Mouse (Mus musculus) induced T-regulatory cell, adult 2 months (primary cell): ENCODE measurements around the gene Itln1.
"Not testable (repeated sequence)": the region's sequence is repeated elsewhere in the genome, so short reads cannot be mapped to it uniquely, and the experiment has no call there.

Experiments
- DNase-seq: peaks from one replicate; pipeline ENCODE4 v3.0.0-alpha.2; 2012; ENCODE audit warnings: low read depth

The Itln1 gene

GRCm38 (mm10) chr1:171513760-171514159, 21.3 kb downstream of the Itln1 start:
- DNase-seq = no peak

GRCm38 (mm10) chr1:171513234-171513633, 21.9 kb downstream of the Itln1 start:
- DNase-seq = peak; percentile 44

GRCm38 (mm10) chr1:171504586-171504985, 30.5 kb downstream of the Itln1 start:
- peak; percentile 52 for DNase-seq

- DNase-seq = peak; percentile 83
Measured at GRCm38 (mm10) chr1:171503592-171504291, 31.4 kb downstream of the Itln1 start.

DNA sequence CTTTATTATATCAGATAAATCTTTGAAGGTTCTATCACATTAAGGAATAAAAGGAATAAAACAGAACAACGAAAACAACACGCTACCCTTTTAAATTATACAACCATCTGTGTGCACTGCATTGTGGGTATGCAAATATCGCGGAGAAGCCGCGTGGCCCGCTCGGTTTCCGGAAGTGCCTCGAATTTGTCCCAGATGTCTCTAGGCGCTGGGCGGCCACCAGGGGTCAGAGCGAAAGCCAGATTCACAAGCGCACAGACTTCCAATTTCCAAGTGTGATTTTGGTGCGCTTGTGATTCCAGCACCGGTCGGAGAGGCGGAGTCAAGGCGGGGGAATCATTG, 31.9 kb downstream of the Itln1 start, which contains the start of gene Alyref2:
Gene Alyref2 (plus strand): TSS at position 229 of the 342 bp plus-strand sequence.
- DNase-seq = peak; percentile 98

- peak; percentile 91 for DNase-seq
Measured at GRCm38 (mm10) chr1:171502388-171503249, 32.5 kb downstream of the Itln1 start.

GRCm38 (mm10) chr1:171501636-171502080, 33.4 kb downstream of the Itln1 start:
- peak; percentile 71 for DNase-seq

DNA sequence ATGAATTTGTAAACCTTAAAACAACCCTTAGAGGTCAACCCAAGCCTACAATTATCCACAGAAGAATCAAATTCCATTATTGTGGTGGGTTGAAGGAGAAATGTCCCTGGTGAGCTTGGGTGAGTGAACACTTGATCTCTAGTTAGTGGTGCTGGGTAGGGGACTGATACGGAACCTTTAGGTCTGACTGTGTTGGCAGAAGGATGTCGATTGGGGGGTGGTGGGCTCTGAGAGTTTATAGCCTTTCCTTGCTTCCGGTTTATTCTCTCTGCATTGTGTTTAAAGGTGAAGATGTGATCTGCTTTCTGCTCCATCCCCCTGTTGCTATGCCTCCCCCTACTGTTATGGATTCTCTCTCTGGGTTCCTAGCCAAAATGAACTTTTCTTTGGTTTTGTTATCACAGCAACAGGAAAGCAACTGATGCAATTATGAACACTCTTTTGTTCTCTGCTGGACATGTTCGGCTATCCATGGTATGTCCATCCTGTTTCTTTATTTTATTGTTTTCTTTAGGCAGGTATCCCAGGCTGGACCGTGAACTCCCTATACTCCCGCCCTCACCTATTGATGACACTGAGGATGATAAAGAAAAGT, 34.0 kb downstream of the Itln1 start:
- DNase-seq = no peak

DNA sequence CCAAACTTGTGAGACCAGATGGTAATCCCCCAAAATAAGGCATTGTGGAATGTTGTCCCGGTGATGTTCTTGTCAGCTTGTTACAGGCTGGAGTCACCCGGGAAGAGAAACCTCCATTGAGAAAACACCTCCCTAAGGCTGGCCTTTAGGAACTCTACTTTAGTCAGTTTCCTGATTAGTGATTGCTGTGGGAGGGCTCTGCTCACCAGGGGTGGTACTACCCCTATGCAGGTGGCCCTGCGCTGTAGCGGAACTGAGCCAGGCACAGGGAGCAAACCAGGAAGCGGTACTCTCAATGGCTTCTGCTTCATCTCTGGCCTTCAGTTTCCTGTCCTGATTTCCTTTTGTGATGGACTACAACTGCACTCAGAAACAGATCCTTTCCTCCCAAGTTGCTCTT, 35.2 kb downstream of the Itln1 start:
- DNase-seq = no peak

- no peak for DNase-seq
Measured at GRCm38 (mm10) chr1:171495371-171495770, 39.7 kb downstream of the Itln1 start.

DNA sequence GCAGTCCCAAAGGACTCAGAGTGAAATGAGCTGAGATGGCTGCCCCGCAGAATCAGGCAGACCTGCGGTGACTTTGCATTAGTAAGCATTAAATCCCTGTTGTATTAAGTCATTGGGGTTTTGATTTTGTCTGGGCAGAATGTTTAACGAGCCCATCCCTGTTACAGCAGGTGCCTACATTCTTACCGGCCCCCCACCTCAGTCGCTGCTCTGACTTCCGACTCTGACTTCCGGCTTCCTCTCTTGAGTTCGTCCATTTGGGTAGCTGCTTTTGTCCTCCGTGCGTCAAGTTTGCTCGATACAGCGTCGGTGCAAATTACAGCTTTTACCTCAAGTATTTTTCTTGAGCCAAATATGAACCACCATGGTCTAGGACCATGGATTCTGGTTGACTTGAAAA, 40.9 kb downstream of the Itln1 start:
- no peak for DNase-seq

- DNase-seq = peak; percentile 73
Measured at GRCm38 (mm10) chr1:171478968-171479367, 56.1 kb downstream of the Itln1 start.

GRCm38 (mm10) chr1:171477758-171478545, 57.1 kb downstream of the Itln1 start:
- peak; percentile 55 for DNase-seq

DNA sequence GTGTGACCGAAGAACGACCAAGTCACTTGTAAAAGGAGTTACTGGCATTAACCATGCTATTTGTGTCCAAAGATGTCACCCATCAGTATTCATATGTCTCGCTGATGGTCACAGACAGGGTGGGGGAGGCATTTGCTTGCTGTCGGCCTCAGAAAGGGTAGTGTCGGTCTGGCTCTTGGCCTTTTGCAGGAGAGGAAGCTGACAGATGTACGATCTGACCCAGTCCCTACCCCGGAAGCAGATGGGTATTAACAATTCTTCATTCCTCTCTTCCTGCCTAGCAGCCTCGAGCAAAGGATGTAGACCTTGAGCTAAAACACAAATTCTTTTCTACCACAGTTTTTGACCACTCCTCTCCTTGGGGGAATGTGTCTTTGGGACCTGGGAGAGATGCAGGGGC, 58.0 kb downstream of the Itln1 start:
- no peak for DNase-seq

DNA sequence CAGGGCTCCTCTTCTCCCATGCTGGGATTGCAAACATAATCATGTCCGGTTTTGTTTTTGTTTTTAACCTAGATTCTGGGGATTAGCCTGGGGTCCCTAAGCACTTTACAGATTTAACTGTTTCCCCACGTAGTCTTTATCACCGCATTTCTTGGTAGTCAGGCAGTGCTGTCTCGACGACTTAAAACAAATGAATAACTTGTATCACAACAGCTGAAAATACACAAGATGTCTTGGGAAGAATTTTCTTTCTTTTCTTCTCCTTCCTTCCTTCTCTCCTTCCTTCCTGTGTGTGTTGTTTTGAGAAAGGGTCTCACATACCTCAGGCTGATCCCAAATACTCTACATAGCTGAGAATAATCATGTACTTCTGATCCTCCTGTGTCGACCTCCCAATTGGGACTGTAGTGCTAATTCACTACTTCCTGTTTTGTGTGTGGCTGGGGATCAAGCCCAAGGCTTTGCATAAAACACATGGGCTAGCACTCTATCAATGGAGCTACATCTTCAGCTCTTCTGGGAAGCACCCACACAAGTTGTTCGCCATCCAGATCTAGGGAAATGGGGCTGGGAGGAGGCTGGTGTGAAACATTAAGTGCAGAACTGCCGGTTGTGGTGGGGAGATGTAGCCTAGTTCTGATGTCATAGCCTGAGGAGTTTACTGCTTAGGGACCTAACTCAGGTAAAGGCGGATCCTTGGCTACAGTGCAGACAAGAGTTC, 61.0 kb downstream of the Itln1 start:
- no peak for DNase-seq

DNA sequence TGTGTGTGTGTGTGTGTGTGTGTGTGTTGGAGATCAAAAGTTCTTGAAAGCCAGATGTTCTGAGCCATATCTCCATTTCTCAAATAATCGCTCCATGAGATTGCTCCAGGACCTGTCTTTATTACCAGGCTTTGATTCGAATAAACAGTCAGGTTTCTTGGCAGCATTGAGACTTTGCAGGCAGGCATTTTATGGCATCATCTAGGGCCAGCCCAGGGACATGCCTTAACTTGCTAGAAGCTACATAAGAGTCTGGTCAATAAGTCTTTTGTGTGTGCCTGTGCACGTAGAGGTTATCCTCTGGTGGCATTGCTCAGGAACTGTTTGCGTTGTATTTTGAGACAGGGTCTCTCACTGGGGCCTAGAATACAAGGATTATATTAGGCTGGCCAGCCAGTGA, 61.6 kb downstream of the Itln1 start:
- no peak for DNase-seq

DNA sequence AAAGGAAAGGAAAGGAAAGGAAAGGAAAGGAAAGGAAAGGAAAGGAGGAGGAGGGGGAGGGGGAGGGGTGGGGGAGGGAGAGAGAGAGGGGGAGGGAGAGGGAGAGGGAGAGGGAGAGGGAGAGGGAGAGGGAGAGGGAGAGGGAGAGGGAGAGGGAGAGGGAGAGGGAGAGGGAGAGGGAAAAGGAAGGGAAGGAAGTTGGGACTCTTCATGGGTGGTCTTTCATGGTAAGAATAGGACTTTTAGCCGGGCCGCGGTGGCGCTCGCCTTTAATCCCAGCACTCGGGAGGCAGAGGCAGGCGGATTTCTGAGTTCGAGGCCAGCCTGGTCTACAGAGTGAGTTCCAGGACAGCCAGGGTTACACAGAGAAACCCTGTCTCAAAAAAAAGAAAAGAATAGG, 63.2 kb downstream of the Itln1 start:
- not testable (repeated sequence) for DNase-seq

DNA sequence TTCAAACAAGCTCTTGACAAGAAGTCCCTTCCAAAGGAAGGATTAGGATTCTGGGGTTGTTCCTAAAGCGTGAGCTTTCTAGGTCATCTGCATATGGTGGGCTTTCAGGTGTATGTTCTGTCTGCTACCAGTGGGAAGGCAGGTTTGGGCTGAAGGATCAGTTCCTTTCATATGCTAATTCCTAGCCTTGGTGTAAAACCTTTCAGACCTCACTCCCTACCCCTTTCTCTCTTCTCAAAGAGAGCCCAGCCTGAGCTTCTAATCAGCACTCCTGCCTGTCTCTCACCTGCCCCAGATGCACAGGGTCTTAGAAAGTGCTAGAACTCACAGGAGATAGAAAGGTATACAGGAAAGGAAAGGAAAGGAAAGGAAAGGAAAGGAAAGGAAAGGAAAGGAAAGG, 63.6 kb downstream of the Itln1 start:
- DNase-seq = no peak

DNA sequence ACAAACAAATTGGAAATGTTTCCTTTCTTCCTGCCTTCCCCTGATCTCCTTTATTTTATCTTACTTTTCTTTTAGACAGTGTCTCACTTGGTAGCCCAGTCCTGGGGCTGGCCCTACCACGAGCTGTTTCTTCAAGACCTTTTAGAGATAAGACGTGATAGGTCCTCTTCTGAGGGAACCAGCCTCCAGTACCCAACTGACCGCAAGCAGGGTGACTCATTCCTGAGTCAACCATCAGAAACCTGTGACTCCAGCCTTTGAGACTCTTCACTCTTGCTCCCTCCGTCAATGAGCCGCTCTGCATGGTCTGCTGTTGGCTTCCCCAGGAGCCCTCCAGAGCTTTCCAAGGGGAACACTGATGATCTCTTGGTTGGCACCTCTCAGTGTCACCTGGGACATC, 64.2 kb downstream of the Itln1 start:
- DNase-seq = no peak

- DNase-seq = peak; percentile 87
Measured at GRCm38 (mm10) chr1:171470371-171470871, 64.7 kb downstream of the Itln1 start.

- no peak for DNase-seq
Measured at GRCm38 (mm10) chr1:171469678-171470077, 65.4 kb downstream of the Itln1 start.
